Mouse (Mus musculus) myocyte (in vitro differentiated cells): Measurements from ENCODE around the gene Selenbp1. TPM values are rescaled to one million over a fixed set of nuclear protein-coding genes. Genes with fewer than 3 reads are reported as not detected.

Experiments
- H3K27me3 ChIP-seq: one replicate; pipeline ENCODE4 v1.6.1; 2011; ENCODE audit not compliant: control insufficient read depth, insufficient read depth, insufficient read length
- H3K36me3 ChIP-seq: one replicate; pipeline ENCODE4 v1.6.1; 2011; ENCODE audit not compliant: control insufficient read depth, insufficient read depth
- H3K4me2 ChIP-seq: one replicate; pipeline ENCODE4 v1.6.1; 2011; ENCODE audit warnings: low read depth, control low read depth
- H3K4me3 ChIP-seq: one replicate; pipeline ENCODE4 v1.5.1; 2011; ENCODE audit warnings: mild to moderate bottlenecking, control low read depth, moderate library complexity
- H3K79me2 ChIP-seq: one replicate; pipeline ENCODE4 v1.6.1; 2011; ENCODE audit not compliant: control insufficient read depth, insufficient read depth
- H3ac ChIP-seq: one replicate; pipeline ENCODE4 v1.6.1; 2011; ENCODE audit not compliant: control insufficient read depth, insufficient read length
- CEBPB ChIP-seq: IDR thresholded peaks from 2 replicates; pipeline ENCODE4 v1.6.1; 2011; ENCODE audit warnings: mild to moderate bottlenecking, moderate library complexity; ENCODE audit not compliant: poor library complexity, insufficient read depth, severe bottlenecking
- E2F4 ChIP-seq: IDR thresholded peaks from one replicate; pipeline ENCODE4 v1.6.1; 2011; ENCODE audit warnings: mild to moderate bottlenecking, control low read depth, moderate library complexity; ENCODE audit not compliant: insufficient read depth
- MAX ChIP-seq: IDR thresholded peaks from one replicate; pipeline ENCODE4 v1.6.1; 2011; ENCODE audit warnings: low read depth, mild to moderate bottlenecking, control low read depth
- MYOD1 ChIP-seq, 3 experiments: IDR thresholded peaks; one replicate each; pipeline ENCODE4 v1.6.1; 2011; ENCODE audit warnings: control low read depth in 2 of 3, low read depth in 2 of 3, mild to moderate bottlenecking in 2 of 3, moderate library complexity in 1 of 3; ENCODE audit not compliant: insufficient read length in 2 of 3, control insufficient read depth in 1 of 3
- MYOG ChIP-seq, 3 experiments: IDR thresholded peaks; one replicate each; pipeline ENCODE4 v1.6.1; 2011; ENCODE audit warnings: control low read depth in 2 of 3, low read depth in 2 of 3, mild to moderate bottlenecking in 2 of 3; ENCODE audit not compliant: insufficient read length in 2 of 3, control insufficient read depth in 1 of 3, insufficient read depth in 1 of 3
- POLR2A ChIP-seq: IDR thresholded peaks from one replicate; pipeline ENCODE4 v1.6.1; 2011; ENCODE audit warnings: low read depth, mild to moderate bottlenecking, control low read depth, moderate library complexity; ENCODE audit not compliant: insufficient read length
- POLR2AphosphoS2 ChIP-seq: IDR thresholded peaks from one replicate; pipeline ENCODE4 v1.6.1; 2011; ENCODE audit warnings: low read depth, control low read depth; ENCODE audit not compliant: insufficient read length
- REST ChIP-seq: IDR thresholded peaks from one replicate; pipeline ENCODE4 v1.6.1; 2011; ENCODE audit warnings: mild to moderate bottlenecking, control low read depth, moderate library complexity; ENCODE audit not compliant: insufficient read depth, insufficient read length
- SRF ChIP-seq: IDR thresholded peaks from one replicate; pipeline ENCODE4 v1.6.1; 2011; ENCODE audit warnings: low read depth; ENCODE audit not compliant: control insufficient read depth, insufficient read length
- TCF12 ChIP-seq: IDR thresholded peaks from one replicate; pipeline ENCODE4 v1.6.1; 2011; ENCODE audit warnings: mild to moderate bottlenecking, control low read depth; ENCODE audit not compliant: poor library complexity, insufficient read depth, severe bottlenecking
- TCF3 ChIP-seq: IDR thresholded peaks from one replicate; pipeline ENCODE4 v1.6.1; 2011; ENCODE audit warnings: low read depth, control low read depth; ENCODE audit not compliant: insufficient read length
- USF1 ChIP-seq: IDR thresholded peaks from one replicate; pipeline ENCODE4 v1.6.1; 2011; ENCODE audit warnings: low read depth, mild to moderate bottlenecking, control low read depth, moderate library complexity
- polyA plus RNA-seq: library from polyadenylated mRNA; unstranded; fragments of >200 nt; fragmentation: generic; extraction: Trizol; gene quantifications from one replicate; pipeline ENCODE4 v1.2.1, GENCODE M21; 2012; ENCODE audit warnings: missing spikeins

Gene Selenbp1
- polyA plus RNA-seq, 1 experiment: 0.44 TPM

- TF ChIP-seq MAX: no peak
- TF ChIP-seq TCF3: no peak
- TF ChIP-seq POLR2AphosphoS2: no peak
- TF ChIP-seq SRF: no peak
- TF ChIP-seq REST: no peak
- TF ChIP-seq USF1: peak; percentile 42
- no peak for TF ChIP-seq CEBPB
- TF ChIP-seq MYOD1 (IDR thresholded peaks at IDR 0.05; ENCODE audit: control insufficient read depth in 1 of 3, insufficient read length in 2 of 3, low read depth in 2 of 3): peak in 1 of 3 experiments; percentile 10
- TF ChIP-seq E2F4: no peak
- no peak for TF ChIP-seq POLR2A
- TF ChIP-seq TCF12: no peak
- TF ChIP-seq MYOG (IDR thresholded peaks at IDR 0.05; ENCODE audit: control insufficient read depth in 1 of 3, insufficient read depth in 1 of 3, insufficient read length in 2 of 3, low read depth in 2 of 3): no peak
Measured at GRCm38 (mm10) chr3:94987578-94987977, 54.7 kb downstream of the Selenbp1 start.

DNA sequence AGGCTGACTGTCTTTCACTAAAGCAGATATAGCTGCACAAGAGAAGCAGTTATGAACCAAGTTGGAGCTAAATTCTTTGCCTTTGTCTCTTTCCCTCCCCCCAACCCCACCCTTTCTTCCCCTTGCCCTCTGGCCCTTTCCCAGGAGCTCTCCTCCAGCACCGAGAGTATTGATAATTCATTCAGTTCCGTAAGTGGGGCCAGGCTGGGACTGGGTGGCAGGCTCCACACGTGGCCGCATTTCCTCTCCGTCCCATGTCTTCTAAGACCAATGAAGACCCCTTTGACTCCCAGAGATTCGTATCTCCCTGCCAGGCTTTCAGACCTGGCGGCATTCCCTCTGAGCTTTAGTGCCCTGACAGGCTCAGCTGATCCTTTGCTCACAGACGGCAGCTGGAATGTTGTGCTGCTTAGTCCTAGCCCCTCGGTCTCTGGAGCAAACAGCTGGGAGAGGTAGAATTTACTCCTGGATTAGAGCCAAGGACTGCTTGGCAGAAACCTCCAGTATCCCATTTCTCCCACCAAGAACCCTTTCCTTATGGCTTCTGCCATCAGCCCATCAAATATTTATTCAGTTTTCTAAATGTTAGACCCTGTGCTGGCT lies 56.4 kb downstream of the Selenbp1 start:
- no peaks in the 10 kb centered on the region for H3K27me3 ChIP-seq
- no peak overlapping the region for H3K4me3 ChIP-seq
- H3ac ChIP-seq: no peak overlapping the region
- peak overlapping the region; percentile 51 for H3K4me2 ChIP-seq
- no peaks in the 10 kb centered on the region for H3K79me2 ChIP-seq
- TF ChIP-seq MYOG (IDR thresholded peaks at IDR 0.05; ENCODE audit: control insufficient read depth in 1 of 3, insufficient read depth in 1 of 3, insufficient read length in 2 of 3, low read depth in 2 of 3) (peak in 2 of 3 experiments; percentile 28 to 77), MYOD1 (IDR thresholded peaks at IDR 0.05; ENCODE audit: control insufficient read depth in 1 of 3, insufficient read length in 2 of 3, low read depth in 2 of 3) (peak; percentile 50 to 88 (median 81)), TCF3 (no peak), TCF12 (peak; percentile 30)
- H3K36me3 ChIP-seq: peaks cover 13% of the 10 kb centered on the region

More at GRCm38 (mm10) chr3:94987578-94987977, 54.7 kb downstream of the Selenbp1 start:
- H3ac ChIP-seq: no peak overlapping the region
- H3K4me2 ChIP-seq: peak overlapping the region; percentile 66
- H3K36me3 ChIP-seq: peaks cover 4% of the 10 kb centered on the region
- H3K27me3 ChIP-seq: no peaks in the 10 kb centered on the region
- no peaks in the 10 kb centered on the region for H3K79me2 ChIP-seq
- no peak overlapping the region for H3K4me3 ChIP-seq

Other genes with a start within 250 kb of the Selenbp1 start
- 0.16 TPM for gene Selenbp2, start 239.5 kb upstream of the Selenbp1 start, polyA plus RNA-seq
- 0.02 TPM for gene Cgn, start 146.6 kb upstream of the Selenbp1 start, polyA plus RNA-seq
- 11.5 TPM for gene Pogz, start 95.5 kb upstream of the Selenbp1 start, polyA plus RNA-seq
- gene Psmb4, start 46.1 kb upstream of the Selenbp1 start, polyA plus RNA-seq: 475 TPM
- gene Rfx5, start 21.0 kb downstream of the Selenbp1 start, polyA plus RNA-seq: 3.5 TPM
- gene Pi4kb, start 41.7 kb downstream of the Selenbp1 start, polyA plus RNA-seq: 44.9 TPM
- 11.5 TPM for gene Zfp687, start 82.4 kb downstream of the Selenbp1 start, polyA plus RNA-seq
- 338 TPM for gene Psmd4, start 109.6 kb downstream of the Selenbp1 start, polyA plus RNA-seq
- gene Pip5k1a, start 173.9 kb downstream of the Selenbp1 start, polyA plus RNA-seq: 27.3 TPM
- gene Vps72, start 178.0 kb downstream of the Selenbp1 start, polyA plus RNA-seq: 85.6 TPM
- gene Tmod4, start 191.4 kb downstream of the Selenbp1 start, polyA plus RNA-seq: 2.5 TPM
- 30.6 TPM for gene Scnm1, start 201.0 kb downstream of the Selenbp1 start, polyA plus RNA-seq
- gene Lysmd1, start 201.0 kb downstream of the Selenbp1 start, polyA plus RNA-seq: 7.0 TPM
- gene Tnfaip8l2, start 209.3 kb downstream of the Selenbp1 start, polyA plus RNA-seq: 0.22 TPM
- gene Sema6c, start 227.4 kb downstream of the Selenbp1 start, polyA plus RNA-seq: 29.0 TPM